Mouse (Mus musculus): ENCODE data around the gene Gnb3.
"Not testable (repeated sequence)": the region's sequence is repeated elsewhere in the genome, so short reads cannot be mapped to it uniquely, and the experiment has no call there.

The Gnb3 gene

DNA sequence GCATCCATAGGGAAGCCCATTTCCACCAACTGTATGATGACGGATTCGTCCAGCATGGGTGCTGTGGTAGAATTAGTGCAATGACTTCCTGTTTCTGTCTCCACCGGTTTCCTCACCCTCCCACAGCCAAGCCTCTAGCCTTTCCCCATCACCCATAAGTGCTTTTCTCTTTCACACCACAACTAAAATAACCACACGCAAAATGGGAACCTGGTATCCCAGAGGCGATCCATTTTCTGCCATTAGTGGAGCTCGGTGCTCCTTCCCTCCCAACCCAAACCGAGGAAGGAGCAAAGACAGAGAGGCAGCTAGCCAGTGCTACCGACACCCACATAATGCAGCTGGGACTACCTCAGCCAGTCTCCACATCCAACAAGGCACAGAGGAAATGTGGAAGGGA, 22.1 kb downstream of the Gnb3 start:
- intact Hi-C loops (cut with DNase I), result no loop called here

DNA sequence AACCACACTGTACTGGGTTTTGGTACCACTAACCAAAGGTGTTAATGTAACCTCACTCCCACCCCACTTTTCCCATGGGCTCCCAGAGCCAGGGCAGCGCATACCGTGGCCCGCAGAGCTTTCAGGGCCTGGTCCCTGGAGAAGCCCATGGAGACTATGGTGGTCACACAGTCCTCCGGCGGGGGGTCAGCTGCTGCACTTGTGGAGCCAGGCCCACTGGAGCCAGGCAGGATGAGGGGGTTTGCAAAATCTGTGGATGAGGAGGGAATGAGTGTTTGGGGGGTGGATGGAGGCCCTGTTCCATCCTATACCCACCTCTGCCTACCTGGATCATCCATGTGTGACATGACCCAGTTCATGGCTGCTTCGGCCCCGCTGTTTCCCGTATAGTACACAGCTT, 22.5 kb downstream of the Gnb3 start:
- intact Hi-C loops (cut with DNase I), result no loop called here

DNA sequence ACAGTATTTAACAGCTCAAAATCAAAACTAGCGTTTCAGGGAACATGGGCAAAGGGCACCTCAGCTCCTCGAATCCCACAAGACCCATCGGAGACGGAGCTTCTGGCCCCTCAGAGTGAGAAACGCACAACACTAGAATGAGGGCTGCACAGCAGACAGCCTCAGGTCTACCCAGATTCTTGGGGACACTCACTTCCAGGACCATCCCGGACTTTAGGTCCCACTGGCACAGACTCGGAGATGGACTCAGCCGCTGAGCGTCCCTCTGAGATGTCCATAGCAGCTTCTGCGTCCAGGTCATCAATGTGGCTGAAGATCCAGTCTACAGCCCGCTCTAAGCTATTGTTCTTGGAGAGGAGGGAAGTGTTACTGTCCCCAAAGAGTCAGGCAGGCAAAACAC, 22.9 kb downstream of the Gnb3 start:
- intact Hi-C loops (cut with DNase I), result no loop called here

DNA sequence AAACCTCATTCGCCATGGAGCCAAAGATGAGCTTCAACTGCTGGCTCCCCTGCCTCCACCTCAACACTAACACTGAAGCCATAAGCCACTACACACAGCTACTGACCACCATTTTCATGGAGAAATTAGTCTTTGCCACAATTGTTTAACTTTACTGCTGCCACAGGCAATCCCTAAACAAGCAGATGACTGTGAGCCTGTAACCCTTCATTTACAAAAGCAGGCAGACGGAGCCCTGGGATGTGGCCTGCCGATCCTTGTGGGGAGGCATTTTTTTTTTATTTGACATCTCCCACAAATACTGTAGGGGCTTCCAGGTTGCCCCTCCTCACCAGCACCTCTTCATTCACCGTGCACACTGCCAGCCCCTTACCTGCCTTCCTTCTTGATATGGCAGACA, 23.5 kb downstream of the Gnb3 start:
- intact Hi-C loops (cut with DNase I), result no loop called here

DNA sequence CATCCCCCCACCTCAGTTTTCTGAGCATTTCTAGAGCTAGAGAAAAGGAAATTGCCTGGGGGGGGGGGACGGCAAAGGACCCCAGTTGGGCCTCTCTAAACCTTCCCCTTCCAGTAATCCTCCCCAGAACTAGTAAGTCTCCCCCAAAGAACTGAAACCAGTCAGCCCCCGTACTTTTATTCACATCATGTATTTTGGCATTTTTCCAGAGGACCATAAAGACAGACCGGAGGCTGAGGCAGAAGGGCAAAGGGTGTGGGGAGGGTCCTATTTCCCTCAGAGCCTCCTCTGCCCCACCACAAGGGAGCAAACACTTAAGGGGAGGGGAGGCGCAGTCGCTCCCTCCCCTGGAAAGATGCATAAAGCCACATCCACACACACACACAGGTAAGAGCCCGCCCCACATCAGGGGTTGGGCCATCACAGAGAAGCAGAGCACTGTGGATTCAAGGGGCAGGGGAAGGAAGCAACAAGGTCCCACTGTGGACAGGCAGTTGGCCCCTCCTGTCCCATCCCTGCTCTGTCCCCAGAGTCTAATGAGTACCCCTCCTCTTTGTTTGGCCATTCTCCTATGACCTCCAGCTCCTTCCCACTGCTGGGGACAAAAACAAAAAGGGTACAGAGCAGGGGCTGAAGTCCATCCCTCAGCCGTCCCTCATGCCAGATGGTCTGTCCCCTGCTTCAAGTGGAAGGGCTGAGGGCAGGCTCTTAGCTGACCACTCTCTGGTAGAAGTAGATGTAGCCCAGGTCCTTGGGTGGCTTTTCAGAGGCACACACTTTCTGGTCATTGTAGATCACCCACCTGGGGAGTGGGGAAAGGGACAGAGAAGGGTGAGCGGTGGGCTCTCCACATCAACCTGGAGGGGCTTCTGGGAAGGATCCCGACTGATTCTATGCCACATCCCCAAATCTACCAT, 25.0 kb downstream of the Gnb3 start:
- intact Hi-C loops (cut with DNase I), result no loop called here

DNA sequence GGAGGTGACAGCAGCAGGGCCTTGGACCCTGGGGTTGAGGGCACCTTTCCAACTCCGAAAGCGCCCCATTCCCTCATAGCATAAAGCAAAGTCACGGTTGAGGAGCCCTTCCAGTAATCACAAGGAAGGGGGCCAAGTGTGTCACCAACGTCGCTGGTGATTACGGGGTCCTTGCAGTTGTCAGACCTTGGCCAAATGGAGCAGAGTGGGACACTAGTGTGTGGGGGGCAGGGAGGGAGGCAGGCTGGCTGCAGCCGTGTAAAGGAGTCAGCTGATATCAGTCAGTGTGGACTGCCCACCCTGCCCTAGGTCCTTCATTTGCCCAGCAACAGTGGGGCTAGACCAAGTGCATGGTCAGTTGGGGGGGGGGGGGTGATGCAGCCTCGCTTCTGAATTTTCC, 25.6 kb downstream of the Gnb3 start:
- intact Hi-C loops (cut with DNase I), result no loop called here

DNA sequence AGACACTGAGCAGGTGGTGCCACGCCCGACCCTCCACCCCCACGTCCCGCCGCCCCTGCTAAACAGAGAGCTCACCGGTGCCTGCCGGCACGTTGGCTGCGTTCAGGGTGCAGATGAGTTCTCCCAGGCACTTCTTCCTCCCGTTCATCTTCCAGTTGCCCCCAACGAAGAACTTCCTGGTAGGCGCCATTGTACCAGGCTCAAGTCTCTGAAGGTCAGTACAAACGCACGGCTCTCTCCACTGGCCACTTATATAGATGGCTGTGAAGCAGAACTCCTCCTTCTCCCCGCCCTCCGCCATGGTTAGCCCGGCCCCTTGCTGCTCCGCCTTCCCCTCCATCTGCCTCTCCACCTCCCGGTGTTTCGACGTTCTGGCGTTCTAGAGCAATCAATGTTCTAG, 26.1 kb downstream of the Gnb3 start, which contains the start of gene Tpi1:
Gene Tpi1 (minus strand): TSS at position 364 of the 400 bp plus-strand sequence.
- intact Hi-C loops (cut with DNase I), result no loop called here

DNA sequence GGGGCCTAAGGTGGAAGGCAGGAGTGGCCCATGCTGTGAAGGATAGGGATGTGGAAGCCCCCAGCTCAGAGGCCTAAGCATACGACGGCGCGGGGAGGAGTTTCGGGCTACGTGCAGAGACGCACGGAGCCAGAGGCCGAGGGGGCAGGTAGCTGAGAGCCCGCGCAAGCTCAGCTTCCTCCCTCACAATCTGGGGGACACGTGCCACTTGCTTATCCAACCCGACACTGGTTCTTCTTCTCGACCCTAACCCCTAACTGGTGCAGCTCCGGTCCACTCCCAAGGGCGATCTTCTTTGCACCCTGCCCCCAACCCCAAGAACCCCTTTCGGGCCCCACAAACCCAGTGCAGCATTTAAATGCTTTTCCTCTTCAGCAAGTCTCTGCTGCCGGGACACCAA, 26.6 kb downstream of the Gnb3 start:
- intact Hi-C loops (cut with DNase I), result no loop called here

DNA sequence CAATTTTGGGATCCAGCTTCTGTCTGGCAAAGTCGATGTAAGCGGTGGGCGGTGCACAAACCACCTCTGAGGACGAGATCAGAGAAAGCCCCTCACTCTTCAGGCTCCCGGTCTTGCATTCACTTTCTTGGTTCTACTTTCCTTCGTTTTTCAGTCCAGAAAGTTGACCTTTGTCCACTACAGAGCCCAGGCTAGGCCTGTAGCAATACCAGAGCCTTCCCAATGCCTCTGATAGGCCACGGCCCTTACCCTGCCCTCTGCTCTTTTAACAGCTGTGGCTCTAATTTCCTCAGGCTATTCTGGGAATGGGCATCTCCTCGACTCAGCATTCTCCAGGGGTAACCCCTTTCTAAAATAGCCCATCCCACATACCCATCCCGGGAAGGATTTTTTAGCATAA, 27.2 kb downstream of the Gnb3 start:
- intact Hi-C loops (cut with DNase I), result no loop called here

DNA sequence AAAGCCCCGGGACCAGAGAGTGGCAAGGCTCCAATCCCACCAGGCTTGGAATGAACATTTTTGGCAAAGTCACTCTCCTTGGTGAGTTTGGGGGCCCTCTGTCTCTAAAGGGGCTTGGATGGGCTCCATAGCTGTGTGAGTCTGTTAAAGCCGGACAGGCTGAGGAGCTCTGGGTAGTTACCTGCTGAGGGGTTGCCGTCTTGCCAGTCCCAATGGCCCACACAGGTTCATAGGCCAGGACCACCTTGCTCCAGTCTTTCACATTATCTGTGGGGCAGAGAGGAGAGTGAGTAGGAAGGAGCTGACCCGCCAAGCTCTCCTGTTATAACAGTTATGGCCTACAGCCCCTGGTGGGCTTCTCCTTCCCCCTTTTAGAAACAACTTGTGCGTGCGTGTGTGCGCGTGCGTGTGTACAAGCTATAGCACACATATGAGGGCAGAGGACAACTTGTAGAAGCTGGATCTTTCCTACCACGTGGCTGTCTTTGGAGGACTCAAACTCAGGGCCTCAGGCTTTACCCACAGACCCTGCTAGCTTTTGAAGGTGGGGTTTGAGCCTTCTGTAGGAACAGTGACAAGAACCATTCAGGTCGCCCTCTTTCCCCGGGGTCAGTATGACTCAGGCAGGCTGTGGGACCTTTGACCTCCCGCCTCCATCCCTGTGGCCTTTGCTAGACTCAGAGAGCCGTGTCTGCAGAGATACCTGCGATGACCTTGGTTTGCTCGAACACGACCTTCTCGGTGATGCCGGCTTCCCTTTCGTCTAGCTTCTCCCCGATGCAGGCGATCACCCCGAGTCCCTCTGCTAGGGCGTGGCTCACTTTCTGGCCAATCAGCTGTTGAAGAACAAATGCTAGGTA, 28.1 kb downstream of the Gnb3 start:
- intact Hi-C loops (cut with DNase I), result no loop called here

DNA sequence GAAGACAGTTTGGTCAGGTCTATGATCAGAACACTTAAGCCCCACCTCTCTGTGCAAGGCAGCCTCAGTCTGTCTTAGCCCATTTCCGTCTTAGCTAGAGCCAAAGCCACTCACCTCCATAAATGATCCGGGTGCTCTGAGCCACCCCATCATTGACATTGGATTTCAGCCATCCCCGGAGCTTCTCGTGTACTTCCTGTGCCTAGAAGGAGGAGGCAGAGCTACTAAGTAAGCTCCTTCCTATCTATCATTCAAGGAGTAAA, 28.7 kb downstream of the Gnb3 start:
- intact Hi-C loops (cut with DNase I), result no loop called here

DNA sequence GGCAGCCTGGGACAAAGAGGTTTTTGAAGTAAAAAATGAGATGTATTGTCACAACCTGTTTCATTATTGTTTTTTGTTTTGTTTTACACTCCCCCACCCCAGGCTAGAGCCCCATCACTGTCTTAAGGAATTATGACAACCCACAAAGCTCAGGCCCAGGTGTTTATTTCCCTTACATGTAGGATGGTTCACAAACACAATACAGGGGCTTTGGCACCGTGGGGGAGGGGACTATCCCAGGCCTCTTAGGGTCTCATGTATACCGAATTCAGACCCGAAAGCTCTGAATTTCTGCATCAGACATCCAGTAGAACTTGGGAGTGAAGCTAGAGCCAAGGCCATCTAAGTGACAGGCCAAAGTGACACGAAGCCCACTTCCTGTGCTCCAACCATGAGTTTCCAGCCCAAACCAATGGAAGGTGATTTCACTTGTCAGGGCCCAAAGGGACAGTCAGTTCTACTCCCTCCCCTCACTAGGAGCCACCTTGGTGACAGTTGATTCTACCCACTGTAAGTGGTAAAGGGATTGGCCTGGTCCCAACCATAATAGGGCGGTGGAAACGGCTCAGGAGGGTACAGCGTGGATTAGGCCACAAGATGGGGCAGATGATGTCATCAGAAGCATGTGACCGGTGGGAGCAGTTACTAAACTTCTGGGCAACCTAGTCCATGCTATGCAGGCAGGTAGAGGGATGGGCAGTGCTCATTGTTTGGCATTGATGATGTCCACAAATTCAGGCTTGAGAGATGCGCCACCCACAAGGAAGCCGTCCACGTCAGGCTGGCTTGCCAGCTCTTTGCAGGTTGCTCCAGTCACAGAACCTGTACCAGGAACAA, 29.3 kb downstream of the Gnb3 start:
- intact Hi-C loops (cut with DNase I), result not testable (repeated sequence)

DNA sequence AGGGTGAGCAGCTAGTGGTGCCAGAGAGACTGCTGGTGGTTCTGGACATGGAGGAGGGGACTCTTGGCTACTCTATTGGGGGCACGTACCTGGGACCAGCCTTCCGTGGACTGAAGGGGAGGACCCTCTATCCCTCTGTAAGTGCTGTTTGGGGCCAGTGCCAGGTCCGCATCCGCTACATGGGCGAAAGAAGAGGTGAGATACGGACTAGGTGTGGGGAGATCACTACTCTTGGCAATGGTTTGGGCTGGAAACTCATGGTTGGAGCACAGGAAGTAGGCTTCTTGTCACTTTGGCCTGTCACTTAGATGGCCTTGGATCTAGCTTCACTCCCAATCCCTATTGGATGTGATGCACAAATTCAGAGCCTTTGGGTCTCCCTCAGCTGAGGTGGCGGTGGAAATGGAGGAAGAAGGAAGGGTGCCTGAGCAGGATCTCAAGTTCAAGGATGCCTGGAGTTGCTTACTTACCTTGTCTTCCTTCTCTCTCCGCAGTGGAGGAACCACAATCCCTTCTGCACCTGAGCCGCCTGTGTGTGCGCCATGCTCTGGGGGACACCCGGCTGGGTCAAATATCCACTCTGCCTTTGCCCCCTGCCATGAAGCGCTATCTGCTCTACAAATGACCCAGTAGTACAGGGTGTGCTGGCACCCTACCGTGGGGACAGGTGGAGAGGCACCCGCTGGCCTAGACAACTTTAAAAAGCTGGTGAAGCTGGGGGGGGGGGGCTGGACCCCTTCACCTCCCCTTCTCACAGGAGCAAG, 30.1 kb downstream of the Gnb3 start:
- intact Hi-C loops (cut with DNase I), result no loop called here

DNA sequence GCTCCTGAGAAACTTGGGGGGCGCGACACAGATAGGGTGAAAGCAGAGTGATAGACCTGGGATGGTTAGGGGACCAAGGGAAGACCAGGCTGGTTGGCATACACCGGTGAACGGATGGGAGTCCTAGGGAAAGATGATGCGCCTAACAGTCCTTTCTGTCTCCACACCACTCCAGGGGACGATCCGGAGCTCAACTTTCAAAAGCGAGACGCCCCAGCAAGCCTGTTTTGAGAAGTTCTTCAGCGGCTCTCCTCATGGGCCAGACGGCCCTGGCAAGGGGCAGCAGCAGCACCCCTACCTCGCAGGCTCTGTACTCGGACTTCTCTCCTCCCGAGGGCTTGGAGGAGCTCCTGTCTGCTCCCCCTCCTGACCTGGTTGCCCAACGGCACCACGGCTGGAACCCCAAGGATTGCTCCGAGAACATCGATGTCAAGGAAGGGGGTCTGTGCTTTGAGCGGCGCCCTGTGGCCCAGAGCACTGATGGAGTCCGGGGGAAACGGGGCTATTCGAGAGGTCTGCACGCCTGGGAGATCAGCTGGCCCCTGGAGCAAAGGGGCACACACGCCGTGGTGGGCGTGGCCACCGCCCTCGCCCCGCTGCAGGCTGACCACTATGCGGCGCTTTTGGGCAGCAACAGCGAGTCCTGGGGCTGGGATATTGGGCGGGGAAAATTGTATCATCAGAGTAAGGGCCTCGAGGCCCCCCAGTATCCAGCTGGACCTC, 30.9 kb downstream of the Gnb3 start:
- intact Hi-C loops (cut with DNase I), result no loop called here

DNA sequence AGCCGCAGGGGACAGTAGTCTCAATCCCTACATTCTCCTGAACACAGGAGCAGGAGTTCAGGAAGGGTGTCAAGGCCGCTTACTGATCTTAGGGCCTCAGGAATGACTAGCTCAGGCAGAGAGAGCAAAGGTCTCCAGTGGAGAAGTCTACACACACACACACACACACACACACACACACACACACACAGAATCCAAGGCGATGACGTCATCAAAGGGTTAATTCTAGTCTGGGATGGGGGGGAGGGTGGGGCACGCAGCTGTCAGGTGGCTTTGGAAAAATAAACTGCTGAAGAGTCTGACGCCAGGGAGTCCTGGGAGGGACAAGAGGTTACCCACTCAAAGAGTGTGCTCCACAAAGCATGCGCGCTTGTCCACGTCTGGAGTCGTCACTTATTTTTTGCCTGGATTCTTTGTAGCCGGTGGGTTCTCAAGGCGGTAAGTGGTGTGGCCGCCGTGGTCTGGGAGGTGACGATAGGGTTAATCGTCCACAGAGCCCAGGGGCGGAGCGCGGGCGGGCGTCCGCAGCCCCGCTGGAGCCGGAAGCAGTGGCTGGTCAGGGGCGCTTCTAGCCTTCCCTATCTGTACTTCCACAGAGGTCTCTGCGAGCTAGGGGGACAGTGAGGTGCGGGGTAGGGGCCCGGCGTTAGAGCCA, 31.6 kb downstream of the Gnb3 start, which contains the start of gene Spsb2:
Gene Spsb2 (plus strand): TSS at position 304 of the 655 bp plus-strand sequence.
- intact Hi-C loops (cut with DNase I), result no loop called here

DNA sequence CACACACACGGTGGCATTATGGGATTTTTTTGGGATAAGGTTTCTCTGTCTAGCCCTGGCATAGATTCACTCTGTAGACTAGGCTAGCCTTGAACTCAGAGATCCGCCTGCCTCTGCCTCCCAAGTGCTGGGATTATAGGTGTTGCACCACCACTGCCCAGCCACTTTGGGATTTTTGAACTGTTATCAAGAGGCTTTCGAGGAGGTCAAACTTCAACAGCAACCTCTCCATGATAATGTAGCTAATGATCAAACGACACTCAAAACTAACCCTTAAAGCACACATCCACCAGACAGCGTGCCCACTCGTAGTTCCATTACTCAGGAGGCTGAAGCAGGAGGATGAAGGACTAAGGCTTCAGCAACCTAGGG, 32.1 kb downstream of the Gnb3 start:
- intact Hi-C loops (cut with DNase I), result no loop called here

DNA sequence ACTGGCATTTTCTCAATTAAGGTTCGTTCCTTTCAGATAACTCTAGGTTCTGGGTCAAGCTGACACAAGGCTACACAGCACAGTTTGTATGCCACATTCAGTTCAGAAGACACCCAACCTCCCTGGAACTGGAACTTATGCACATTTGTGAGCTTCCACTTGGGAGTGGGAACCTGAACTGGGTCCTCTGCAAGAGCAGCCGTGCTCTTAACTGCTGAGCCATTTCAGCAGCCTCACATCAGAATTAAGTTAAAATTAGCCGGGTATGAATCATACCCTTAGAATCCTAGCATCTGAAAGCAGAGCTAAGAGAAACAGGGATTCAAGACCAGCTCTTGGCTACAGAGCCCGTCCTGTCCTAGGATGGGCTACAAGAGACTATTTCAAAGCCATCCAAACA, 32.7 kb downstream of the Gnb3 start:
- intact Hi-C loops (cut with DNase I), result no loop called here

DNA sequence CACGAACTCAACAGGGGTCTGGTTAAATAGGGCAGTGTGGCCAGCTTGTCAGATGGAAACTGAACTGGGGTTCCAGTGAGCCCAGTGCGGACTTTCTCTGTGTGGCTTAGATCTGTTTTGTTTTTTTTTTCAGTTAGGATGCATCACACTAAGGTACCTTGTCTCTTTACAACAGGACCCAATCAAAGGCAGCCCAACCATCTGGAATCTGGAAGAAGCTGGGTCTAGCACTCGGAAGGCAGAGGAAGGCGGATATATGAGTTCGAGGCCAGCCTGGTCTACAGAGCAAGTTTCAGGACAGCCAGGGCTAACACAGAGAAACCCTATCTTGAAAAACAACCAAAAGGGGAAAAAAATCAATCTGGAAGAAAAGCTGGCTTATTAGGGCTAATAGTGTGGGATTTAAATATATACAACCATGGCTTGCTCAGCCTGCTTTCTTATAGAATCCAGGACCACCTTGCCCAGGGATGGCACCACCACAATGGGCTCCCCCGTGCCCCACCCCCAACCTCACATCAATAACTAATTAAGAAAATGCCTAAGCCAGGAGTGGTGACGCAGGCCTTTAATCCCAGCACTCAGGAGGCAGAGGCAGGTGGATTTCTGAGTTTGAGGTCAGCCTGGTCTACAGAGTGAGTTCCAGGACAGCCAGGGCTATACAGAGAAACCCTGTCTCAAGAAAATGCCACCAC, 33.5 kb downstream of the Gnb3 start:
- intact Hi-C loops (cut with DNase I), result no loop called here

Measured in adrenal gland (tissue).